Mouse (Mus musculus) forebrain, embryonic 12.5 days (tissue): ENCODE measurements around the gene Mybpc1. TPM values are rescaled to one million over a fixed set of nuclear protein-coding genes. Genes with fewer than 3 reads are reported as not detected.

Experiments used
- ATAC-seq: fragments of 200-750 bp; cut with Nextera tagmentation; 2 replicates; pipeline ENCODE4 v1.8.0; 2017; ENCODE audit warnings: moderate TSS enrichment; ENCODE audit not compliant: low FRiP score
- H3K27ac ChIP-seq: fragments of 300-500 bp; sonication (generic); 2 replicates; pipeline ENCODE4 v1.5.1; 2016; ENCODE audit warnings: mild to moderate bottlenecking
- H3K27me3 ChIP-seq: fragments of 300-500 bp; sonication (generic); 2 replicates; pipeline ENCODE4 v1.6.1; 2016; ENCODE audit warnings: mild to moderate bottlenecking
- H3K36me3 ChIP-seq: fragments of 300-500 bp; sonication (generic); replicated peaks from 2 replicates; pipeline ENCODE4 v1.6.1; 2016; ENCODE audit warnings: mild to moderate bottlenecking
- H3K4me1 ChIP-seq: fragments of 300-500 bp; sonication (generic); 2 replicates; pipeline ENCODE4 v1.6.1; 2016
- H3K4me2 ChIP-seq: fragments of 300-500 bp; sonication (generic); 2 replicates; pipeline ENCODE4 v1.6.1; 2016; ENCODE audit warnings: mild to moderate bottlenecking, moderate library complexity
- H3K4me3 ChIP-seq: fragments of 300-500 bp; sonication (generic); replicated peaks from 2 replicates; pipeline ENCODE4 v1.5.1; 2016; ENCODE audit warnings: mild to moderate bottlenecking
- H3K9ac ChIP-seq: fragments of 300-500 bp; sonication (generic); 2 replicates; pipeline ENCODE4 v1.6.1; 2016; ENCODE audit warnings: mild to moderate bottlenecking
- H3K9me3 ChIP-seq: fragments of 300-500 bp; sonication (generic); 2 replicates; pipeline ENCODE4 v1.6.1; 2016
- WGBS: fragments of 180-500 bp; shearing (Covaris S2); methylation state at CpG from one replicate; pipeline ENCODE4 v1.1.7; 2016; 5-methylcytosine and 5-hydroxymethylcytosine counted together
- polyA plus RNA-seq: library from polyadenylated mRNA; unstranded; fragments of >200 nt; fragmentation: Nextera tagmentation; extraction: Ambion mirVana; gene quantifications from 2 replicates; pipeline ENCODE4 v1.2.1, GENCODE M21; 2016

Mybpc1 gene
- polyA plus RNA-seq, result 0.78 and 0.81 TPM in 2 replicates

- WGBS, result 59% methylated on average over 16 of the region's 16 CpGs
- Histone ChIP-seq H3K9ac (no peak within 1 kb of the TSS), H3K27me3 (no peaks in the 10 kb centered on the region), H3K27ac (no peak within 1 kb of the TSS), H3K4me3 (no peak within 1 kb of the TSS), H3K4me2 (no peak within 1 kb of the TSS), H3K36me3 (no peaks in the 10 kb centered on the region), H3K9me3 (no peaks in the 10 kb centered on the region), H3K4me1 (peaks cover 11% of the 10 kb centered on the region; the same call in 1 of the 2 replicates)
- no peak for ATAC-seq
Observed at GRCm38 (mm10) chr10:88604943-88605342, at the start of gene Mybpc1. Gene Mybpc1 (minus strand): TSS chr10:88605152.

GRCm38 (mm10) chr10:88645448-88645847 lies 40.5 kb upstream of the Mybpc1 start:
- no peaks in the 10 kb centered on the region for H3K27me3 ChIP-seq
- WGBS, result 82% methylated on average over 5 of the region's 5 CpGs
- H3K9me3 ChIP-seq, result no peaks in the 10 kb centered on the region
- no peak overlapping the region for H3K27ac ChIP-seq
- no peak overlapping the region for H3K9ac ChIP-seq
- no peaks in the 10 kb centered on the region for H3K4me1 ChIP-seq
- no peak overlapping the region for H3K4me2 ChIP-seq
- no peaks in the 10 kb centered on the region for H3K36me3 ChIP-seq
- H3K4me3 ChIP-seq, result no peak overlapping the region
- ATAC-seq, result no peak

GRCm38 (mm10) chr10:88631330-88631953 lies 26.5 kb upstream of the Mybpc1 start:
- no peak overlapping the region for H3K4me3 ChIP-seq
- no peaks in the 10 kb centered on the region for H3K4me1 ChIP-seq
- H3K27ac ChIP-seq, result no peak overlapping the region
- H3K36me3 ChIP-seq, result no peaks in the 10 kb centered on the region
- no peak for ATAC-seq
- no peaks in the 10 kb centered on the region for H3K27me3 ChIP-seq
- H3K9me3 ChIP-seq, result no peaks in the 10 kb centered on the region
- WGBS, result 91% methylated on average over 10 of the region's 10 CpGs
- no peak overlapping the region for H3K9ac ChIP-seq
- no peak overlapping the region for H3K4me2 ChIP-seq

- Histone ChIP-seq H3K27ac (no peak overlapping the region), H3K4me1 (no peaks in the 10 kb centered on the region), H3K36me3 (no peaks in the 10 kb centered on the region), H3K27me3 (no peaks in the 10 kb centered on the region), H3K9me3 (no peaks in the 10 kb centered on the region), H3K9ac (no peak overlapping the region), H3K4me3 (no peak overlapping the region), H3K4me2 (no peak overlapping the region)
- WGBS, result 86% methylated on average over 2 of the region's 2 CpGs
- no peak for ATAC-seq
Observed at GRCm38 (mm10) chr10:88630663-88631329, 25.8 kb upstream of the Mybpc1 start.

GRCm38 (mm10) chr10:88627052-88627451 lies 22.1 kb upstream of the Mybpc1 start:
- Histone ChIP-seq H3K4me3 (no peak overlapping the region), H3K27ac (no peak overlapping the region), H3K4me1 (no peaks in the 10 kb centered on the region), H3K27me3 (no peaks in the 10 kb centered on the region), H3K9ac (0 out of 2 replicates have a peak overlapping the region, but pooled peaks have one; percentile 2), H3K36me3 (no peaks in the 10 kb centered on the region), H3K9me3 (no peaks in the 10 kb centered on the region), H3K4me2 (no peak overlapping the region)
- 51% methylated on average over 4 of the region's 4 CpGs for WGBS
- peak; percentile 88; the same call in 1 of the 2 replicates for ATAC-seq

GRCm38 (mm10) chr10:88626176-88626575 lies 21.2 kb upstream of the Mybpc1 start:
- WGBS, result 68% methylated on average over 3 of the region's 3 CpGs
- no peak for ATAC-seq
- H3K27me3 ChIP-seq, result no peaks in the 10 kb centered on the region

GRCm38 (mm10) chr10:88624300-88624699 lies 19.3 kb upstream of the Mybpc1 start:
- H3K4me2 ChIP-seq, result no peak overlapping the region
- WGBS, result 89% methylated on average over 11 of the region's 11 CpGs
- no peaks in the 10 kb centered on the region for H3K9me3 ChIP-seq
- H3K4me3 ChIP-seq, result no peak overlapping the region
- ATAC-seq, result no peak
- H3K36me3 ChIP-seq, result no peaks in the 10 kb centered on the region
- H3K9ac ChIP-seq, result no peak overlapping the region
- no peaks in the 10 kb centered on the region for H3K4me1 ChIP-seq
- H3K27me3 ChIP-seq, result no peaks in the 10 kb centered on the region
- no peak overlapping the region for H3K27ac ChIP-seq

More at GRCm38 (mm10) chr10:88626176-88626575, 21.2 kb upstream of the Mybpc1 start:
- Histone ChIP-seq H3K9ac (no peak overlapping the region), H3K27ac (no peak overlapping the region), H3K4me3 (no peak overlapping the region), H3K4me1 (no peaks in the 10 kb centered on the region), H3K4me2 (no peak overlapping the region), H3K9me3 (no peaks in the 10 kb centered on the region), H3K36me3 (no peaks in the 10 kb centered on the region)

- Histone ChIP-seq H3K9me3 (no peaks in the 10 kb centered on the region), H3K4me3 (no peak overlapping the region), H3K4me1 (no peaks in the 10 kb centered on the region), H3K27me3 (no peaks in the 10 kb centered on the region), H3K36me3 (no peaks in the 10 kb centered on the region), H3K4me2 (no peak overlapping the region), H3K27ac (no peak overlapping the region), H3K9ac (no peak overlapping the region)
- WGBS, result 91% methylated on average over 16 of the region's 16 CpGs
- ATAC-seq, result no peak
Observed at GRCm38 (mm10) chr10:88622624-88623023, 17.7 kb upstream of the Mybpc1 start.

- H3K4me1 ChIP-seq, result no peaks in the 10 kb centered on the region
- no peak overlapping the region for H3K9ac ChIP-seq
- H3K9me3 ChIP-seq, result no peaks in the 10 kb centered on the region
- no peak overlapping the region for H3K4me3 ChIP-seq
- H3K36me3 ChIP-seq, result no peaks in the 10 kb centered on the region
- H3K27ac ChIP-seq, result no peak overlapping the region
- WGBS, result 90% methylated on average over 3 of the region's 3 CpGs
- no peaks in the 10 kb centered on the region for H3K27me3 ChIP-seq
- no peak for ATAC-seq
- no peak overlapping the region for H3K4me2 ChIP-seq
Observed at GRCm38 (mm10) chr10:88620809-88621208, 15.9 kb upstream of the Mybpc1 start.

- whole genome bisulfite sequencing, result 91% methylated on average over 11 of the region's 11 CpGs
- Histone ChIP-seq H3K4me1 (no peaks in the 10 kb centered on the region), H3K4me2 (no peak overlapping the region), H3K4me3 (no peak overlapping the region), H3K36me3 (no peaks in the 10 kb centered on the region), H3K9me3 (no peaks in the 10 kb centered on the region), H3K27me3 (no peaks in the 10 kb centered on the region), H3K27ac (no peak overlapping the region), H3K9ac (no peak overlapping the region)
- no peak for ATAC-seq
Observed at GRCm38 (mm10) chr10:88613051-88613450, 8.1 kb upstream of the Mybpc1 start.

GRCm38 (mm10) chr10:88606686-88607085 lies 1.7 kb upstream of the Mybpc1 start:
- no peak overlapping the region for H3K27ac ChIP-seq
- no peak overlapping the region for H3K4me2 ChIP-seq
- peaks cover 11% of the 10 kb centered on the region; the same call in 1 of the 2 replicates for H3K4me1 ChIP-seq
- H3K36me3 ChIP-seq, result no peaks in the 10 kb centered on the region
- no peaks in the 10 kb centered on the region for H3K27me3 ChIP-seq
- H3K4me3 ChIP-seq, result no peak overlapping the region
- no peak overlapping the region for H3K9ac ChIP-seq
- H3K9me3 ChIP-seq, result no peaks in the 10 kb centered on the region
- no peak for ATAC-seq
- 83% methylated on average over 7 of the region's 7 CpGs for WGBS

GRCm38 (mm10) chr10:88606065-88606464 lies 1.1 kb upstream of the Mybpc1 start:
- peaks cover 11% of the 10 kb centered on the region; the same call in 1 of the 2 replicates for H3K4me1 ChIP-seq
- no peak for ATAC-seq
- 79% methylated on average over 8 of the region's 8 CpGs for WGBS
- no peaks in the 10 kb centered on the region for H3K27me3 ChIP-seq
- H3K36me3 ChIP-seq, result no peaks in the 10 kb centered on the region
- no peak overlapping the region for H3K4me3 ChIP-seq
- H3K4me2 ChIP-seq, result no peak overlapping the region
- no peak overlapping the region for H3K9ac ChIP-seq
- H3K9me3 ChIP-seq, result no peaks in the 10 kb centered on the region
- H3K27ac ChIP-seq, result no peak overlapping the region

- H3K4me1 ChIP-seq, result peaks cover 11% of the 10 kb centered on the region; the same call in 1 of the 2 replicates
- WGBS, result 65% methylated on average over 2 of the region's 2 CpGs
- no peaks in the 10 kb centered on the region for H3K36me3 ChIP-seq
- no peak overlapping the region for H3K4me2 ChIP-seq
- no peak overlapping the region for H3K27ac ChIP-seq
- H3K27me3 ChIP-seq, result no peaks in the 10 kb centered on the region
- no peaks in the 10 kb centered on the region for H3K9me3 ChIP-seq
- no peak for ATAC-seq
- H3K4me3 ChIP-seq, result no peak overlapping the region
- H3K9ac ChIP-seq, result no peak overlapping the region
Observed at GRCm38 (mm10) chr10:88603773-88604172, 1.2 kb downstream of the Mybpc1 start.
